Mouse (Mus musculus) heart, postnatal 14 days (tissue): ENCODE measurements around the gene Dohh. TPM values are rescaled to one million over a fixed set of nuclear protein-coding genes. Genes with fewer than 3 reads are reported as not detected.

ENCODE experiments used
- DNase-seq, 2 experiments: peaks; one replicate each; pipeline ENCODE4 v3.0.0; 2021 to 2022
- intact Hi-C: fragments of 180-260 bp; cut with DNase I; formaldehyde crosslinking; loops from one replicate; pipeline ENCODE4 v1.15.1; 2025
- total RNA-seq, 2 experiments: library from RNA; stranded (reverse); gene quantifications; 2 replicates each; pipeline ENCODE4 v1.2.3; 2021

Dohh gene
- total RNA-seq, 2 experiments from 2014 or later: 47.6 to 55.3 TPM

DNA sequence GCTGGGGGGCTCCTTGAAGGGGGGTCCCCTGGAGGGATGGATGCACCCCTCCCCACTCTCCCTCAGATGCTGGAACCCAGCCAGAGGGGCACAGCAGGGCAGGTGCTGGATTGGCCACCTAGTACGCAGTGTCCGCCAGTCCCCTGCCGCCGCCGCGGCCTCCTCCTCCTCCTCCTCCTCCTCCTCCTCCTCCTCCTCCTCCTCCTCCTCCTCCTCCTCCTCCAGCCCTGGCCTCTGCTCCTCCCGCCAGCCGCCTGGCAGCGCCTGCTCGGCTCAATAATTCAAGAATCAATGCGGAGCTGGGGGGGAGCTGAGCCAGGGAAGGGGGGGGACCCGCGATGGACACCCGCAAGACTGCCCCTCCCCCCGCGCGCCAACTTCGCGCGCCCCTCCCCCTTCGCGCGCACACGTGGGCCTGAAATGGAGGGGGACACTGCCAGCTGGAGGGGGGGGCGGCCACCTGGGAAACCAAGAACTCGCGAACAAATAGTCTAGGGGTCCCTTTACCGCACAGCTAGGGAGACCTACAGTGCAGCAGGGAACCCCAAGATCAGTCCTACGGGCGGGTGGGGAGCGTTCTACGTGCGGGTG lies 41.9 kb downstream of the Dohh start:
- intact Hi-C loops: no loop called here
- peak; percentile 42 to 56 for DNase-seq

DNA sequence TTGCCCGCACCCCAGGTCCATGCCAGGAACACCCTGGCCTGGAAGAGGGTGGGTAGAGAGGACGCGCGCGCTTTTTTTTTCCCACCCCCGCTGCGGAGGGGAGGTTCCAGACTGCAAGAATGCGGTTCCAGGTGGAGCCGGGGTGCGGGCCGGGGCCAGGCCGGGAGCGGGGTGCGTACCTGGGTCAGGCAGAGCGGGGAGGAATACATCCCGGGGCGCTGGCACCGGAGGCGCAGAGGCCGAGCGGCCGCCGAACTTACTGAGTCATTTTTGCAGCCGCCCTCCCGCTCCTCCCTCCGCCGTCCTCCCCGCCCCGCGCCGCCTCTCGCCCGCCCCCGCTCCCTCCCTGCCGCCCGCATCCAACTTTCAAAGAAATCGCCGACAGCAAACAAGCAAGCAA lies 42.7 kb downstream of the Dohh start:
- intact Hi-C loops: no loop called here

DNA sequence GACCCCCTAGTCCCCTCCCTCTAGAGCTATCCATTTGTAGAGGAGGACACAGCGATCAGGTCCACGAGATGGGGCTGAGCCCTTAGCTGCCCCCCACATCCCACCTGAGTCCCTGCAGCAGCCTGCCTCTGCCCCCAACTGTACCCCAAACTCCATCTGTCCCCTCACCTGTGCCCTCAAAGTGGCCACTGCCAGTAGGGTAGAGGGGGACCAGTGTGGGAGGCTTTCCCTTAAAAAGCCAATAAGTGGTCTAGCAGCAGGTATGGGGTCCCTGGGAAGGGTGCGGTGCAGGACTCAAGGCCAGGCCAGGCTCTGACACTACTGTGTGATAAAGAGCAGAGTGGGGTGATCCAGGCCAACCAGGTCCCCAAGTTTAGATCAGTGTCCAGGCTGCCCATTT lies 43.1 kb downstream of the Dohh start:
- intact Hi-C loops: no loop called here

More for the DNA sequence above, 42.7 kb downstream of the Dohh start:
- DNase-seq: peak; percentile 79 to 83

DNA sequence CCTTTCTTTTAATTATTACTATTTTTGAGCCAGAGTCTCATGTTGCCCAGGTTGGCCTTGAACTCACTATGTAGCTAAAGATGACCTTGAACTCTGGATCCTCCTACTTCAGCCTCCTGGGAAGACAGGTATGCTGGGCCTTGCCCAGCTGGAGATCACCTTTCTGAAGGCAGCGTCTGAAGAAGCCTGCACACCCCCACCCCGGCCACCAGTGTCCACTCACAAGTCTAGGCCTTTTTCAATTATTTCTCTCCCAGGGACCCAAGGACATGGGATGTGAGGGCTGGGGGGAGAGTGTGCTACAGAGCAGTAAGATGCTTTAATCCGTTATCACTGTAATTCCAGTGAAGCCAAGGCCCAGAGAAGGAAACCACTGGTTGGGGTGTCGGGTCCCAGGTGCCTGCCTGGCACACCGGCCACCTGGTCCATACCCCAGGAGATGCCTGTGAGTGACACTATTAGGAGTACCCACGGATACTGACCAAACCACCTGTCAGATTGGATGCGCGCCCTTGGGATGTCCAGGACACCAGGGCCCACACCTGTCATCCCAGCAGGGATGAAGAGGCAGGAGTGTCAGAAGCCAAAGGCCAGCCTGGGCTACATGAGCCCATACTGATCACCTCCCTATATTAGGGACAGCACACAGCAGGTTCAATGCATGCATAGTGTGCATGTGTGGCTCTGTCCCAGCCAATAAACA lies 43.7 kb downstream of the Dohh start:
- peak in 1 of 2 experiments; percentile 4 for DNase-seq
- intact Hi-C loops: no loop called here

More for the DNA sequence above, 43.1 kb downstream of the Dohh start:
- DNase-seq: no peak

DNA sequence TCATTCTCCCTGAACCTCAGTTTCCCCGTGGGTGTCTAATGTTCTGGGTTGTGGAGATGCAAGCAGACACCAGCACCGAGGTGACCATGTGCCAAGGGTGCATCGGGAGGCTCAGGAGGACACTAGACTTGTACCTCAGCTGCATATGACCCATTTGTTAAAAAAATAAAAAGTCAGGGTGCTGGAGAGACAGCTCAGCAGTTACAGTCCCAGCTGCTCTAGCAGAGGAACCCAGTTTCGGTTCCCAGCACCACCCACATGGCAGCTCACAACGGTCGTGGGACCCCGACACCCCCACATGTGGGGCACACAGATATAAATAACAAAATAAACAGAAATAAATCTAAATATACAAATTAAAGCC lies 44.3 kb downstream of the Dohh start:
- intact Hi-C loops: no loop called here

DNA sequence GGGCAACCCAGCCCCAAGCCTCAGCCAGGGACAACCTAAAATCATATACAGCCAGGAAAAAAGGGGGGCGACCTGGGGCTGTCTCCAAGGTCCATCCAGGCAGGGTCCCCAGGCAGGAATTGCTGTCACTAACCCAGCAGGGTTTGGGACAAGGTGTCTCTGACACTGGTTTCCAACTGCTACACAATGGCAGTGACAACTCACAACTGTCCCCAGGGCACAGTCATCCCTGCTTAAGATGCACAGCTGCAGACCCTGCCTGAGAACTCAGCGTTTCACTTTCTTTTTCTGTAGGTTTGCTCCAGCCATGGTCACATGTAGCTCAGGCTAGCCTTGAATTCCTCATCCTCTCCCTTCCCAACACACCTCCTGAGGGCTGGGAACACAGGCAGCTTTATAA lies 44.9 kb downstream of the Dohh start:
- peak in 1 of 2 experiments; percentile 14 for DNase-seq
- intact Hi-C loops: no loop called here

More for the DNA sequence above, 44.3 kb downstream of the Dohh start:
- no peak for DNase-seq

DNA sequence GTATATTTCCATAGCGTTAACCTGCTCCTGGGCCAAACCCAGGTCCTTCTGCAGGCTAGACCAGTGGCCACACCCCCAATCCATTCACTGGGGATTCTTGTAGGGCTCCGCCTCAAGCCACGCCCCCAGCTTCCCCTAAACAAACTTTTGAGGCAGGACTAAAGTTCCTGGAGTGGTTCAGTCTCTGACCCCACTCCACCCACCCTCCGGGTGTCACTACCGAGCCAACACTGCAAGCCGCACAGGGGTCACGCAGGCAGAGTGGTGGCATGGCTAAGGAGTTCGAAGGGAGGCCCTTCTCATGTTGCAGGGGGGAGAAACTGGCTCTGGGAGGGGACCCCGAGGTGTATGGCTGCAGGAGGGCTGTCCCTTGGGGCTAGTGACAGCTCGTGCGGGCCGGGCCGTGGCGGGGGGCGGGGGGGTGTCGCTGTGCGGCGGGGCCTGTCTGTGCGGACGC lies 45.4 kb downstream of the Dohh start:
- intact Hi-C loops: no loop called here
- DNase-seq: peak; percentile 87 to 88

DNA sequence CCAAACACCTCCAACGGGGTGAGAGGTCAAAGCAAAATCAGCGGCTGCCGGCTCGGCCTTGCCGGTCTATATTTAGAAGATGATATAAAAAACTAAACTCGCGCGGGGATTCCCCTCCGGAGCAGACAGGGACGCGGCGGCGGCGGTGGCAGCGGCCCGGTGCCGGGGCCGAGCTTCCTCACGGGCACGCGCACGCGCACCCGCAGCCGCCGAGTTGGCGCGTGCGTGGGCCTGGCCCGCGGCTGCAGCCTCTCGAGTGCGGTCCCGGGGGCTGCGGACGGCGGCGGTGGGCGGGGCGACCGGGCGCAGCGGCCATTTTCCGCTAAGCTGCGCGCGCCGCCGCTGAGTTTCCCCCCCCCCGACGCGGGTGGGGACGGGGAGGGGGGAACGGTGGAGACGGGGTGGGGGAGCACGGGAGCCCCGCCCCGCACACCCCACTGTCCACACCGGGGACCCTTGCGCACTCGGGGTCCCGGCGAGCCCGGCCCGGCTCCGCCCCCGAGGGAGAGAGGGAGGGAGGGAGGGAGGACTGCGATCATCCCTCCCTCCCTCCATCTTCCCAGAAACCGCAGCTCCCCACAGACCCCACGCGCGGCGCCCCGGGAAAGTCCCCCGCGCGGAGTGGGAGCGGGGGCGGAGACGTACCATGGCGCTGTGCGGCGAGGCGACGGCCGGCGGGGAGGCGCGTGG lies 46.1 kb downstream of the Dohh start:
- DNase-seq: peak; percentile 90 to 91
- intact Hi-C loops: no loop called here

DNA sequence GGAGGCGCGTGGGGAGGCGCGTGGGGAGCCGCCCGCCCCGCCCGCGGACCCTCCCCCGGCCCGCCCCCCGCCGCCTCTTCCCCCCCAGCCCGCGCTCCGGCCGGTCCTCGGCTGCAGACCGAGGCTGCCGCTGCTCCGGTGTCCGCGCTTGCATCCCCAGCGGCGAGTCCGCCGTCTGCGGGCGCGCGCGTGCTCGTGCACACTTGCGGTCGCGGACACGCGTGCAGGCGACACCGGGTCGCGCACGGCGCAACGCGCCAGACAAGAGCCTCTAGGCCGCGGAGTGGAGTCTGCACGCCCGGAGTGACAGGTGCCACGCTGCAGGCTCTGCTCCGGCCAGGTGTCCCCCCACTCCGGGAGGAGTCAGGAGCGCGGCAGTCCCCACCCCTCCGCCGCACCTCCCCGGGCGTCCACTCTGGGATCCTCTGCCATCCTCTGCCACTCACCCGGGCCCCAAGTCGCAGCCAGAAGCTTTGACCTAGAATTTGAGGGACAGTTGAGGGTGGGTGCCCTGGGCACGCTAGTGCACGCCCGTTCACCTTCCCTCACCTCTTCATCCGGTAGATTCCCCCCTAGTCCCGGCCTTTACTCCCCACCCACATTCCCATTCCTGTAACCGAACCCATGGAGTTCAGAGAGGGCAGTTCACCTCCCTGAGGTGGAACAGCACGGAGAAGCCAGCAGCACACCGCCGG lies 46.8 kb downstream of the Dohh start:
- DNase-seq: peak; percentile 71 to 75
- intact Hi-C loops: no loop called here

DNA sequence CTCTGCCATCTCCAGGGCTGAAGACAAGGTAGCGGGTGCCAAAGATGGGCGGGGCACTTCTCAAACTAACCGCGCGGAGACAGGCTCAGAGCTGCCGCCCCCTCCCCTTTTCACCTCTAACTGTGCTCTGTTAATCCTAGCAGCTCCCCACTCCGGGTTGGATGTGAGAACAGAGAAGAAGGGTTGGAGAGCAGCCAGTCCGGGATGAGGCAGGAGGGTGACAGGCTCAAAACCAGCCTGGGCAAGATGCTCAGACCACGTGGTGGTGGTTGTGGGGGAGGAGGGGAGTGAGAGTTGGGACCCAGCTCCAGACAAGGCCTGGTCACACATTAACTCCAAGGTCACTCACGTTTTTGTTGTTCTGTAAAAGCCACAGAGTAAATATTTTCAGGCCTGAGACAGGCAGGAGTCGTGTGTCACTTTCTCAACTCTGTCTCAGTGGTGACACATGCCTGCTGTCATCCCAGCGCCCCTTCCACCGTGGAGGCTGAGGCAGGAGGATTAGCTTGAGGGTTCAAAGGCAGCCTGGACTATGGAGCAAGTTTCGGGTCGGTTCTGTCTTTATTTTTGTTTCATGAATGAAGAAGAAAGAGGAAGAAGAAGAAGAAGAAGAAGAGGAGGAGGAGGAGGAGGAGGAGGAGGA lies 47.4 kb downstream of the Dohh start:
- peak; percentile 24 to 35 for DNase-seq

DNA sequence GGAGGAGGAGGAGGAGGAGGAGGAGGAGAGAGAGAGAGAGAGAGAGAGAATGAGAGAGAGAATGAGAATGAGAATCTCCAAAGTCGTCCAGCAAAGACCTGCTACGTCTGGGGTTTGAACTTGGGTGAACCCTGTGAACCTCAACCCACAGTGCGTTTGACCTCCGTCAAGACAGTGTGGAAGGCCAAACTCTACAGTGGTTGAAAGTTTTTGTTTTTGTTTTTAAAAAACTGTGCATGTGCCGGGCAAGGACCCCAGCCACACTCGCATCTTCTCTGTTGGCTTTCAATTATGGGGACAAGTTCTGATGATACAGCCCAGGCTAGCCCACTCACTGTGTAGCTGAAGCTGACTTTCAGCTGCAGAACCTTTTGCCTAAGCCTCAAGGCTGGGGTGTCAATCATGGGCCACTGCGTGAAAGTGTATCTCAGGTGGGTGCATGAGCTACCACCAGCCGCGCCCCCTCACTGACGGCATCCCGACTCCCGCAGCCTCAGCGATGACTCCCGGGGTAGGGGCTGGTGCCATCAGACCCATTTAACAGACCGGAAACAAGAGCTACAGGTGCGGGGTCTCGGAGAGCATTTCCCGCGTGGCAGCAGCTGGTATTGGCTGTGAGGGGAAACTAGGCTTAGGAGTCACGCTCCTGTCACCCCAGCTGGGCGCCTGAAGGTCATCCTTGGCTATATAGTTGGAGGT lies 48.1 kb downstream of the Dohh start:
- intact Hi-C loops: no loop called here
- no peak for DNase-seq

More for the DNA sequence above, 47.4 kb downstream of the Dohh start:
- intact Hi-C loops: no loop called here

DNA sequence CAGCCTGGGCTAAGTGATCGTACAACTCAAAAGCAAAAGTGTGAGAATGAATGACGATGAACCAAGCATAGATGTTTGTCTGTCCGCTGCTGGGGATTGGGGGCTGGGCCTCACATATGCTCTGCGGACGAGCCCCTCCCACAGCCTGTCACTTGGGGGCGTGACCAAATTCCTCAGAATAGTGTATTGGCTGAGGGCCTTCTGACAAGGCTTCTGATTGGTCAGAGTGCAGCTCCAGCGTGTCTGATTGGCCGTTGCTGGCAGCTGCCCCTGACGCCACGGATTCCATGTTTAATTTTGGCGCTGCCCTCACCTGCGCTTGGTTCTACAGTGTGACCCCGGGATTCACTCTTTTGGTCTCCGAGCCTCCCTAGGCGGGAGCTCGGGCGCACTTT lies 48.6 kb downstream of the Dohh start:
- peak; percentile 90 to 95 for DNase-seq
- intact Hi-C loops: no loop called here

DNA sequence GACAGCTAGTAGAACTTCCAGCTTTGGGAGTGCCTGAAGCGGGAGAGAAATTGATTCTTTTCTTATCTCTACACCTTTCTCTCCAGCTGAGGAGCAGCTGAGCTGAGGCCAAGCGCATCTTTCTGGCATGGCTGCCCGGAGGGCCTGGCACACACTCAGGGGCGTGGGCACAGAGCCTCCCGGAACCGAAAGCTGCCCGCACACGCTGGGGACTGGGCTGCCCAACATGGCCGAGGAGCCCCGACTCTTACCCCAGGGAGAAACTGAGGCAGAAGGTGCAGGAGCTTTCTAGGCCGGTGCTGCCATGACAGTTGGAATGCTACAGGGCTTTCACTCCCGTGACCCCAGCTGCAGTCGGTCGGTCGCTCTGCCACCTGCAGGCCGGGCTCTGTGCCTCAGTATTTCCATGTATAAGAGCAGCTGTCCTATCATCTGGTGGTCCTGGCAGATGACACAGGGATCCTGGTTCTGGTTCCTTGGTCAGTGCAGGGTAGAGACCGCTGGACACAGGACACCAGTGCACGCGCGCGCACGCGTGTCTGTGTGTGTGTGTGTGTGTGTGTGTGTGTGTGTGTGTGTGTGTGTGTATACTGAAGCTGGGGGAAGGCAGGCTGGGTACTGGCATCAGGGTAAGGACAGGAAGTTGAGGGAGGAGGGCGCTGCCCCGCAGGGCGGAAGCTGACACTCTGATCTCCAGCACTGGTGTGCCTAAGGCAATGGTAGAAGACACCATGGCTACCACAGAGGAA lies 49.5 kb downstream of the Dohh start:
- intact Hi-C loops: no loop called here
- peak; percentile 33 to 39 for DNase-seq

DNA sequence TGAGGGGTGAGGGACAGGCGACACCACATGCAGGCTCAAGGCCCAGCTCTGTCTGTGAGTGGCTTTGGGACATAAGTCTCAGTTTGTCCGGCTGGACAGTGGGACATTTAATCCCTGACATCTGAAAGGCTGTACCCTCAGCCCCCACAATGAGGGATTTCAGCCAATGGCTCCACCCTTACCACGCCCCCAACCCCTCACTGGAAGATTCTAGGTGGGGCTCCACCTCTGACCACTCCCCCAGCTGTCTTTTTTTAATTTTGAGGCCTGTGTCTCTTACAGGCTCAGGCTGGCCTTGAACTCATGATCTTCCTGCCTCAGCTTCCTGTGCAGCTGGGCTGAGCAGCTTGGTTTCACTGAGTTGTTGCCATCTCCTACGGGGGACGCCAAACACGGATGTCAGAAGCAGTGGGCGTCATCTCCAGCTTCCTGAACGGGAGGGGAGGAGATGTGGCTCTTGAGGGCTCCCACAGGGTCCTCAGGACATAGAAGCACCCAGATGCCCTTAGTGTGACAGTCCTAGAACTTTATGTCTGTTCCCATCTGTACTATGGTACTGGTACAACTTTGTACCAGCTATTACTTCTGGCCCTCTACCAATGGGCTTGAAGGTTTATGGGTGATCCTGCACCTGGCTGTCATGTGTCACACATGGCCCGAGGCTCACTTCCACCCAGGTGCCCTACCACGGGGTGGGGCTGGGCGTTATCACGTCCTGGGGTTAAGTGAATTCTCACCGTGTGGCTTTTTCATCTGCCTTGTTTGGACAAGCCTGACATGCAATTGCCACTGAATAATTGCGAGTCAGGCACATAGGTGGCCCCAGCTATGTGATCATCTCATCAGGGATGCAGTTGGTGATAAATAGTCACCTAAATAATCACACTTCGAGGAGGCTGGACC lies 50.4 kb downstream of the Dohh start:
- intact Hi-C loops: no loop called here
- DNase-seq: peak in 1 of 2 experiments; percentile 9

DNA sequence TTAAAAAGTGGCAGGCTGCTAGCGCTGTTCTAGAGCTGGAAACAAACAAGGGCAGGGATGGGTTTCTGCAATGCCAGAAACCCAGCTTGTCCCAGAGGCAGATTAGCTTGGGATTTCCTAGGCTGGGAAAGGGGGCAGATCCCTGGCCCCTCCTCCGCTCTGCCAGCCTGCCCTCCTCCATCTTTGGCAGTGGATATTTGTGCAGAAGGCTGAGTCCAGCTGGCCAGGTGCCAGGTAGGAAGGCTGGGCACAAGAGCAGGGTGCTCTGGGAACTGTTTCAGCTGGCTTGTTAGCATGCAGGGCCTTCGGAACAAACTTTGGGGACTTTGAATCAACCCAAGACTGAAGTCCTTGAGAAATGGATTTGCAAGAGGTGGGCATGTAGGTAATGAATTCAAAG lies 51.2 kb downstream of the Dohh start:
- intact Hi-C loops: no loop called here
- peak; percentile 75 to 87 for DNase-seq
